In genomic region chr8:117320616-117321015, GRCm38 (mm10) we compare ENCODE assay signal across 13 mouse cellular contexts.
DNase-seq lines count a peak whose midpoint lies in the region; ATAC-seq lines count a peak whose summit lies in the region.
"Had no signal": no experiment of that assay in that cellular context is flagged by ENCODE, and none has a peak within 500 bp of the region (broad histone marks: within the 10 kb centered on the region; RNA-seq: fewer than 3 reads in every experiment).

No protein-coding gene starts in this region.

- peak overlapping the region; percentile 38; the same call in 1 of the 2 replicates for H3K27ac ChIP-seq in hindbrain, embryonic 14.5 days
- no peak overlapping the region for H3K27ac ChIP-seq in hindbrain, embryonic 11.5 days (ENCODE audit: low read depth, low read length)
- H3K27ac ChIP-seq in midbrain, embryonic 13.5 days: peak overlapping the region; percentile 90
- H3K27ac ChIP-seq: liver, embryonic 12.5 days; lung, embryonic 15.5 days had no signal

- H3K4me1 ChIP-seq in hindbrain, embryonic 14.5 days (replicated peaks; ENCODE audit: control insufficient read depth, insufficient read depth, low read length): peaks cover 51% of the 10 kb centered on the region
- H3K4me1 ChIP-seq in hindbrain, embryonic 11.5 days (replicated peaks; ENCODE audit: control insufficient read depth, insufficient read depth, low read length): peaks cover 3% of the 10 kb centered on the region; the same call in 1 of the 2 replicates
- H3K4me1 ChIP-seq in midbrain, embryonic 13.5 days (replicated peaks): peaks cover 72% of the 10 kb centered on the region

- no peak overlapping the region for H3K4me2 ChIP-seq in hindbrain, embryonic 14.5 days (replicated peaks)
- H3K4me2 ChIP-seq in hindbrain, embryonic 11.5 days (replicated peaks; ENCODE audit: low read depth, low read length): no peak overlapping the region
- no peak overlapping the region for H3K4me2 ChIP-seq in midbrain, embryonic 13.5 days (replicated peaks)
- H3K4me2 ChIP-seq: liver, embryonic 12.5 days; lung, embryonic 15.5 days had no signal

- H3K27me3 ChIP-seq in hindbrain, embryonic 14.5 days (ENCODE audit: control insufficient read depth, insufficient read depth, low read length): no peaks in the 10 kb centered on the region
- no peaks in the 10 kb centered on the region for H3K27me3 ChIP-seq in hindbrain, embryonic 11.5 days (ENCODE audit: control insufficient read depth, insufficient read depth, low read length)
- no peaks in the 10 kb centered on the region for H3K27me3 ChIP-seq in midbrain, embryonic 13.5 days
- H3K27me3 ChIP-seq: liver, embryonic 12.5 days; lung, embryonic 15.5 days had no signal

- 96% methylated on average over 10 of the region's 10 CpGs for WGBS in hindbrain, embryonic 14.5 days
- 97% methylated on average over 10 of the region's 10 CpGs for WGBS in hindbrain, embryonic 11.5 days
- 91% methylated on average over 10 of the region's 10 CpGs for WGBS in midbrain, embryonic 13.5 days

- H3K36me3 ChIP-seq in hindbrain, embryonic 14.5 days (replicated peaks; ENCODE audit: control insufficient read depth, insufficient read depth): no peaks in the 10 kb centered on the region
- H3K36me3 ChIP-seq in hindbrain, embryonic 11.5 days (ENCODE audit: control insufficient read depth, insufficient read depth, low read length): no peaks in the 10 kb centered on the region
- no peaks in the 10 kb centered on the region for H3K36me3 ChIP-seq in midbrain, embryonic 13.5 days
- H3K36me3 ChIP-seq: lung, embryonic 15.5 days had no signal

- H3K9me3 ChIP-seq in hindbrain, embryonic 14.5 days (ENCODE audit: control insufficient read depth, low read length): no peaks in the 10 kb centered on the region
- no peaks in the 10 kb centered on the region for H3K9me3 ChIP-seq in hindbrain, embryonic 11.5 days (ENCODE audit: control insufficient read depth, low read length)
- H3K9me3 ChIP-seq in midbrain, embryonic 13.5 days: no peaks in the 10 kb centered on the region
- H3K9me3 ChIP-seq: limb, embryonic 10.5 days; liver, embryonic 12.5 days; lung, embryonic 15.5 days had no signal

- ATAC-seq in hindbrain, embryonic 14.5 days (ENCODE audit: low FRiP score): no peak
- no peak for ATAC-seq in hindbrain, embryonic 11.5 days (ENCODE audit: low FRiP score)
- ATAC-seq in hematopoietic stem cell, adult 5-6 weeks (replicated peaks in 1 of 2; ENCODE audit: insufficient read depth in 1 of 2, low FRiP score in 2 of 2, low TSS enrichment in 1 of 2, low read depth in 1 of 2, poor library complexity in 2 of 2, severe bottlenecking in 2 of 2): peak; percentile 77 to 90
- ATAC-seq in midbrain, embryonic 13.5 days: no peak
- ATAC-seq: liver, embryonic 12.5 days had no signal

- no peak overlapping the region for H3K9ac ChIP-seq in hindbrain, embryonic 14.5 days
- H3K9ac ChIP-seq in hindbrain, embryonic 11.5 days (ENCODE audit: low read depth, low read length): no peak overlapping the region
- H3K9ac ChIP-seq in midbrain, embryonic 13.5 days (replicated peaks): no peak overlapping the region
- H3K9ac ChIP-seq: liver, embryonic 12.5 days; lung, embryonic 15.5 days had no signal

- H3K4me3 ChIP-seq in hindbrain, embryonic 14.5 days (replicated peaks; ENCODE audit: low read length): no peak overlapping the region
- no peak overlapping the region for H3K4me3 ChIP-seq in hindbrain, embryonic 11.5 days (ENCODE audit: low read depth, low read length)
- no peak overlapping the region for H3K4me3 ChIP-seq in midbrain, embryonic 13.5 days (replicated peaks)
- H3K4me3 ChIP-seq: limb, embryonic 10.5 days; liver, embryonic 12.5 days; lung, embryonic 15.5 days had no signal

- no peak for DNase-seq in hindbrain, embryonic 14.5 days (ENCODE audit: low spot score)
- no peak for DNase-seq in hindbrain, embryonic 11.5 days (ENCODE audit: low spot score)
- DNase-seq in lung, postnatal 14 days: no peak
- DNase-seq in cerebellum, postnatal 10 days: no peak
- DNase-seq in embryo, embryonic 9.5 days (ENCODE audit: extremely low spot score): no peak
- DNase-seq: adrenal gland, postnatal 10 days; heart, adult 11 months; thymus, postnatal 4 days had no signal

Comparison
In these comparisons a context has a peak if more than half of its experiments do, and no peak if none do; other contexts are left out.
1. ATAC-seq: peak in hematopoietic stem cell, adult 5-6 weeks (2 of 2); none in hindbrain, embryonic 14.5 days (single experiment), hindbrain, embryonic 11.5 days (single experiment) and midbrain, embryonic 13.5 days (single experiment).